Mouse (Mus musculus) G1E (cell line): Measurements from ENCODE around the gene Hoxa11. TPM values are rescaled to one million over a fixed set of nuclear protein-coding genes. Genes with fewer than 3 reads are reported as not detected.

Experiments
- ATAC-seq: 2 replicates; pipeline ENCODE4 v1.8.0; 2016; ENCODE audit warnings: mild to moderate bottlenecking; ENCODE audit not compliant: insufficient number of reproducible peaks, poor library complexity, low FRiP score, severe bottlenecking; ENCODE audit errors: extremely low read depth
- DNase-seq: peaks from one replicate; pipeline ENCODE4 v3.0.0; 2012; ENCODE audit warnings: low spot score
- H3K27me3 ChIP-seq: 2 replicates; pipeline ENCODE4 v1.6.1; 2012; ENCODE audit warnings: mild to moderate bottlenecking, low read length, inconsistent platforms; ENCODE audit not compliant: insufficient read depth
- H3K36me3 ChIP-seq: replicated peaks from 2 replicates; pipeline ENCODE3; 2012; ENCODE audit warnings: mild to moderate bottlenecking, inconsistent platforms
- H3K4me1 ChIP-seq: 2 replicates; pipeline ENCODE4 v1.6.1; 2012; ENCODE audit warnings: low read depth, low read length, inconsistent platforms, mixed read lengths; ENCODE audit not compliant: insufficient read depth
- H3K4me3 ChIP-seq: 2 replicates; pipeline ENCODE4 v1.5.1; 2012; ENCODE audit warnings: low read depth, mild to moderate bottlenecking, inconsistent platforms, low read length, moderate library complexity, mixed read lengths
- H3K9me3 ChIP-seq: replicated peaks from 2 replicates; pipeline ENCODE4 v1.6.1; 2012; ENCODE audit warnings: inconsistent platforms
- CTCF ChIP-seq: IDR thresholded peaks from 2 replicates; pipeline ENCODE4 v1.5.1; 2012; ENCODE audit warnings: low read depth, low read length, inconsistent platforms, mixed read lengths
- GATA1 ChIP-seq: IDR thresholded peaks from 2 replicates; pipeline ENCODE4 v1.6.1; 2012; ENCODE audit warnings: borderline replicate concordance, low read length, inconsistent platforms, mixed read lengths
- GATA2 ChIP-seq: IDR thresholded peaks from 2 replicates; pipeline ENCODE4 v1.6.1; 2012; ENCODE audit warnings: low read depth, low read length, inconsistent platforms, borderline replicate concordance
- POLR2AphosphoS5 ChIP-seq: IDR thresholded peaks from 2 replicates; pipeline ENCODE4 v1.6.1; 2012; ENCODE audit warnings: low read depth, low read length, inconsistent platforms; ENCODE audit not compliant: insufficient replicate concordance
- TAL1 ChIP-seq: conservative IDR thresholded peaks from 2 replicates; pipeline ENCODE4 v1.6.1; 2012; ENCODE audit warnings: low read depth, low read length, inconsistent platforms, mixed read lengths
- polyA plus RNA-seq: library from polyadenylated mRNA; stranded (reverse); fragments of >175 nt; gene quantifications from 2 replicates; pipeline ENCODE4 v1.2.3, GENCODE M21; 2012
- total RNA-seq, 2 experiments: library from RNA; stranded (forward) in 1 of 2; stranded (reverse) in 1 of 2; fragments of 200-1000 nt in 1 of 2; fragments of >200 nt in 1 of 2; fragmentation: Nextera tagmentation in 1 of 2; gene quantifications; 2 replicates each; pipeline ENCODE4 v1.2.3; 2014 to 2017

Hoxa11 gene
- total and polyA plus RNA-seq, 3 experiments = not detected

DNA sequence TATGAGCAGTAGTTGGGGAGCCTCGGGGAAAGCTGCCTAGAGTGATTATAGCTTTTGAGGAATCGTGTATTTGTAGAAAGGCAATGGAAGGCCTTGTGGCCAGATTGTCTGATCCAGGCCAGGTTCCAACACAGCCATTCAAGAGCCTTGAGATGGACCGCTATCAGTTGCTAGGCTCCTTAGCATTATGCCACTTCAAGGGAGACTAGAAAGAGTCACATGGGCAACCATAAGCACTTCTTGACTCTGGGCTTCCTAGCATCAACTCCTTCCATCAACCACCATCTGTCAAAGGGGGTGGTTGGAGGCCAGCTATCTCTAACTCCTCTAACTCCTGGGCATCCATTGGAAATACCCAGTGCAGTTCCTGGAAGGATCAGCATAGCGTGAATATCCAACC is 4.2 kb upstream of the Hoxa11 start:
- no peak for ATAC-seq
- no peaks in the 10 kb centered on the region for H3K9me3 ChIP-seq
- no peak for TF ChIP-seq GATA2
- no peak for TF ChIP-seq POLR2AphosphoS5
- no peak for TF ChIP-seq GATA1
- no peak for TF ChIP-seq CTCF
- no peak for DNase-seq
- no peaks in the 10 kb centered on the region for H3K4me1 ChIP-seq
- peaks cover 52% of the 10 kb centered on the region for H3K27me3 ChIP-seq
- H3K4me3 ChIP-seq = no peak overlapping the region
- H3K36me3 ChIP-seq = no peaks in the 10 kb centered on the region

DNA sequence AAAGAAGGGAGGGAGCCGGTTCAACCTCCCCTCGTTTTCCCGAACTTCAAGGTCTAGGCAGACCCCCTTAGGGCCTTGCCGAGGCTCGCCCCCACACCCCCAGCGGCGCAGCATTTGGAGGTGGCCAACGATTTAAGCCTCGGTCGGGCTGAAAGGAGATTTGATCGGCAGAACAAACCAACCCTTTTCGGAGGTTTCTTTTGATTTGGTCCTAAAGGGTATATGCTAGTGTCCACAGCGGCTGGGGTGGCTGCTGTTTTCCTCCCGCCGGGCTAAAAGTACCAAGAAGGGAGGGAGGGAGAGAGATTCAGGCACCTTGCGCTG is 3.8 kb upstream of the Hoxa11 start:
- ATAC-seq (no peak), DNase-seq (no peak)
- no peaks in the 10 kb centered on the region for H3K36me3 ChIP-seq
- TF ChIP-seq TAL1 = no peak
- TF ChIP-seq GATA2 = no peak
- no peak for TF ChIP-seq GATA1
- TF ChIP-seq POLR2AphosphoS5 = no peak
- TF ChIP-seq CTCF = no peak
- no peaks in the 10 kb centered on the region for H3K9me3 ChIP-seq
- peaks cover 52% of the 10 kb centered on the region for H3K27me3 ChIP-seq
- no peak overlapping the region for H3K4me3 ChIP-seq
- H3K4me1 ChIP-seq = no peaks in the 10 kb centered on the region

DNA sequence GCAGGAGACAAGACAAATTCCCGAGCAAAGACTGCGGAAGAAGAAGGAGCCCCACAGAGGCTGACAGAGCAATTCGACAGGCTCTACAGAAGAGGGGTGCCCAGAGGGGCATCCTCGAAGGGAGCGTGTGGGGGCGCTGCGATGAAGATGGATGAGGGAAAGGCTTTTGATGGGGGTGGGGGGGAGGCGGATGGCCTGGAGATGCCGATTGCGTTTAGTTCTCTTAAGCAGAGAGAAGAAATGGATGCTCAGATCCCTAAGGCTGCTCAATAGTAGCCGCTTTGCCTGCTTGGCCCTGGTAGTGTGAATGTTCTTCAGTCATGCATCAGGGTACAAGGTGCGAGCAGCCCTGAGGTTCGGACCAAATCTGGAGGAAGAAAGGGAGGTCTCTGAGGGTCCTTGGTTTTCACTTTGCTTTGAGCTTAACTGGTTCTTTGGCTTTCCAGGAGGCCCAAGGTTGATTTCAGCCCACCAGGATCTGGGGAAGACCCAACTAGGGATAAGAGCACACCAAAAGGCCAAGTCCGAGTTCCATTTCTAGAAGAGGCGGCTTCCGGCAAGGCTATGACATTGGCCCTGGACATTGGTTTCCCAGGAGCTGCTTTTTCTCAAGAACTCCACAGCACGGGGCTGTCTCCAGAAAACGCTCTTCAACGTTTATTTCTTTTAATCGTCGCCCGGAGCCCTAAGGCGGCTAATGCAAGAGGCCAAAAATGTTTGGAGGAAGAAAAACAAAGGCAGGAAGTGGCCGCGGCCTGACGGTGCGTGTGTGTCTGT is 3.2 kb upstream of the Hoxa11 start:
- TF ChIP-seq TAL1 (no peak), GATA1 (no peak), POLR2AphosphoS5 (no peak), CTCF (no peak), GATA2 (no peak)
- H3K9me3 ChIP-seq = no peaks in the 10 kb centered on the region

DNA sequence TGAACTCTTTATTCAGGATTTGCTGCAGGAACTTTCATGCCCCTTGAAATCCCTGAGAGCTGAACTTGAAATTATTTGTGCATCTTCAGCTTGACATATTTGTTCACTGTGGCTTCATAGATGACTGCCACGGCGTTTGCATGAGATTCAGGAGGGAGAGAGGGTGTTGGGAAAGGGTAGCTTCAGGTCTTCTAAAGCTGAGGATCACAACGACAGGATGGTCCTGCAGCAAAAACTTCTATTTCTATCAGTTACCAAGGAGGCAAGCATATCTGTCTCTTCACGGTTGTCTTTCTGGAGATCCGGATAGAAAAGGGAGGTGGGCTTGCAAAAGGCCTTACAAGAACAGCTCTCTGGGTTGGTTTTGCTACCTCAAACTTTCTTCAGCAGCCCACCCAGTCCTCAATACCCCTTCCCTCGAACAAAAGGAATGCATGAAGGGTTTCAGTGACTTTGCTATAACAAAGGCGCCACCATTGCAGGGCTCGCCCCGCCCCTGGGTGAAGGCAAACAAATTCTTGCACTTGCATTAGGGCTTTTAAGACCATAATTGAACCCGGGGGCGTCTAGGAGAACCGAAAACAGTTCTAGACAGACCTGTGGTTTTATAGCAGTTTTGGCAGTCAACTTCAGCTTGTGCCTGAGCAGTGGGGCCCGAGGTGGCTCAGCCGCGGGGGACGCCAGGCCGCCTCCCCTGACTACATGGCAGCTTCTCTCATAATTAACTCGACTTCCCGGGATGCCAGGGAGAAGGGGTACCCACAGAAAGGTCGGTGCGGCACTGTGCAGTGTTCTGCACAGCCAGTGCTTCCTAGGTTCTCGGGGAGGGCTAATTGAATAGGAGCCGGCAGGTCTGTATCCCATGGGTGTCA is 2.4 kb upstream of the Hoxa11 start:
- Histone ChIP-seq H3K27me3 (peaks cover 51% of the 10 kb centered on the region), H3K4me1 (no peaks in the 10 kb centered on the region), H3K4me3 (no peak overlapping the region), H3K9me3 (no peaks in the 10 kb centered on the region), H3K36me3 (no peaks in the 10 kb centered on the region)
- DNase-seq (no peak), ATAC-seq (no peak)
- TF ChIP-seq POLR2AphosphoS5 (no peak), GATA2 (no peak), CTCF (no peak)

More for the DNA sequence above, 3.2 kb upstream of the Hoxa11 start:
- H3K4me1 ChIP-seq = no peaks in the 10 kb centered on the region
- H3K4me3 ChIP-seq = no peak overlapping the region
- no peaks in the 10 kb centered on the region for H3K36me3 ChIP-seq
- peaks cover 54% of the 10 kb centered on the region for H3K27me3 ChIP-seq
- DNase-seq = no peak
- ATAC-seq = no peak

DNA sequence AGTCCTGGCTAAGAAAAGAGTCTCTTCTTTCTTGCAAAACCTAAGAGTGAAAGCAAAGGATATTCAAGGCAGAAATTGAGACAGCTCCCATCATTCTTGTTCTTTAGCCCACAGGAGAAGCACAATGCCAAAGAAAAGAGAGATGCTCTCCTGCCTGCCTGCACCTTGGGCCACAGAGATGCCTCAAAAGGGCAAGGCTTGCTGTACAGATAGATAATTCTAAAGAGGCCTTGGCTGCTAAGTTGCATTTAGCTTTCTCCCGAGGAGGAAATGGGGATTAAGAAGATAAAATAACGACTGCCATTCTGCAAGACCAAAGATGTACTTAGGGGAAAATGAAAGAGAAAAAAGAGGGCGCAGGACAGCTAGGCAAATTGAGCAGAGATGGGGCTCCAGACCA is 1.3 kb upstream of the Hoxa11 start:
- TF ChIP-seq GATA1 (no peak), POLR2AphosphoS5 (no peak), GATA2 (no peak), CTCF (no peak), TAL1 (no peak)
- ATAC-seq (no peak), DNase-seq (no peak)
- H3K9me3 ChIP-seq = no peaks in the 10 kb centered on the region
- no peaks in the 10 kb centered on the region for H3K36me3 ChIP-seq
- peaks cover 45% of the 10 kb centered on the region for H3K27me3 ChIP-seq
- no peak overlapping the region for H3K4me3 ChIP-seq
- no peaks in the 10 kb centered on the region for H3K4me1 ChIP-seq

DNA sequence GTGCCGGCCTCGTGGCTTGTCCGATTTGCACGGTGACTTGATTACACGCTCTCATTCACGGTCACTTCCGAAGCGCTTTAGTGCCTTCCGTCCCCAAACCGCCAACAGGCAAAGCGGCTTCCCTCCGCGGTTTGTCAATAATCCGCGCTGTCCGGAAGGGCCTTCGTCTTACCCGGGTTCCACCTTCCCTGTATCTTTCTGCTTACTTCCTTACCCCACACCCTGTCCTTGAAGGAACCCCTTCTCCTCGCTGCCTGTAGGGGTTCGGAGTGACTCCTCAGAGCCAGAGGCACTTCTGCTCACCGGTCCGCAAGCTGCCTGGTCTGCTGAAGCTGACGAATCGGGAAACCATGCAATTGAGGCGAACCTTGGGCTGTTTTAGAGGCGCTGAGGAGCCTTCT is 793 bp upstream of the Hoxa11 start:
- no peaks in the 10 kb centered on the region for H3K36me3 ChIP-seq
- TF ChIP-seq TAL1 = no peak
- no peak for TF ChIP-seq GATA2
- TF ChIP-seq CTCF = no peak
- TF ChIP-seq POLR2AphosphoS5 = no peak
- no peak for TF ChIP-seq GATA1
- H3K4me3 ChIP-seq = no peak overlapping the region
- DNase-seq (no peak), ATAC-seq (no peak)
- H3K9me3 ChIP-seq = no peaks in the 10 kb centered on the region
- no peaks in the 10 kb centered on the region for H3K4me1 ChIP-seq
- H3K27me3 ChIP-seq = peaks cover 45% of the 10 kb centered on the region
